Mouse (Mus musculus) thymus, adult 2 months (tissue): Measurements from ENCODE around the gene Cpvl. TPM values are rescaled to one million over a fixed set of nuclear protein-coding genes. Genes with fewer than 3 reads are reported as not detected.

ENCODE experiments used
- DNase-seq: peaks from one replicate; pipeline ENCODE4 v3.0.0; 2021
- H3K27ac ChIP-seq: fragments of 200-500 bp; 2 replicates; pipeline ENCODE4 v1.5.1; 2012; ENCODE audit warnings: low read length, control low read depth; ENCODE audit not compliant: control insufficient read depth, insufficient read depth
- H3K27me3 ChIP-seq: fragments of 200-500 bp; 2 replicates; pipeline ENCODE4 v1.6.1; 2012; ENCODE audit warnings: mild to moderate bottlenecking, low read length, moderate library complexity, mixed read lengths; ENCODE audit not compliant: control insufficient read depth, insufficient read depth
- H3K36me3 ChIP-seq: fragments of 200-500 bp; 2 replicates; pipeline ENCODE4 v1.6.1; 2012; ENCODE audit warnings: mild to moderate bottlenecking, low read length, moderate library complexity; ENCODE audit not compliant: control insufficient read depth, insufficient read depth
- H3K4me1 ChIP-seq: fragments of 200-500 bp; replicated peaks from 2 replicates; pipeline ENCODE4 v1.6.1; 2012; ENCODE audit warnings: low read length; ENCODE audit not compliant: control insufficient read depth, insufficient read depth
- H3K4me3 ChIP-seq: fragments of 200-500 bp; 2 replicates; pipeline ENCODE4 v1.5.1; 2012; ENCODE audit warnings: mild to moderate bottlenecking, low read length, control low read depth, moderate library complexity; ENCODE audit not compliant: control insufficient read depth, insufficient read depth
- CTCF ChIP-seq: fragments of 200-500 bp; IDR thresholded peaks from 2 replicates; pipeline ENCODE4 v1.5.1; 2012; ENCODE audit warnings: mild to moderate bottlenecking, control low read depth, low read length, moderate library complexity, borderline replicate concordance; ENCODE audit not compliant: control insufficient read depth, poor library complexity, insufficient read depth; ENCODE audit errors: extremely low read depth
- POLR2A ChIP-seq: fragments of 200-500 bp; IDR thresholded peaks from 2 replicates; pipeline ENCODE4 v1.6.1; 2012; ENCODE audit warnings: mild to moderate bottlenecking, low read length, control low read depth, moderate library complexity; ENCODE audit not compliant: control insufficient read depth, poor library complexity, insufficient read depth; ENCODE audit errors: extremely low read depth
- WGBS: fragments of 180-500 bp; shearing (Covaris S2); methylation state at CpG from one replicate; pipeline ENCODE4 v1.1.7; 2018; 5-methylcytosine and 5-hydroxymethylcytosine counted together
- polyA plus RNA-seq: library from polyadenylated mRNA; depleted of rRNA; stranded (reverse); fragments of >200 nt; gene quantifications from 2 replicates; pipeline ENCODE4 v1.2.3, GENCODE M21; 2012; rRNA removed

Cpvl gene
- polyA plus RNA-seq, 1 experiment, result not detected

DNA sequence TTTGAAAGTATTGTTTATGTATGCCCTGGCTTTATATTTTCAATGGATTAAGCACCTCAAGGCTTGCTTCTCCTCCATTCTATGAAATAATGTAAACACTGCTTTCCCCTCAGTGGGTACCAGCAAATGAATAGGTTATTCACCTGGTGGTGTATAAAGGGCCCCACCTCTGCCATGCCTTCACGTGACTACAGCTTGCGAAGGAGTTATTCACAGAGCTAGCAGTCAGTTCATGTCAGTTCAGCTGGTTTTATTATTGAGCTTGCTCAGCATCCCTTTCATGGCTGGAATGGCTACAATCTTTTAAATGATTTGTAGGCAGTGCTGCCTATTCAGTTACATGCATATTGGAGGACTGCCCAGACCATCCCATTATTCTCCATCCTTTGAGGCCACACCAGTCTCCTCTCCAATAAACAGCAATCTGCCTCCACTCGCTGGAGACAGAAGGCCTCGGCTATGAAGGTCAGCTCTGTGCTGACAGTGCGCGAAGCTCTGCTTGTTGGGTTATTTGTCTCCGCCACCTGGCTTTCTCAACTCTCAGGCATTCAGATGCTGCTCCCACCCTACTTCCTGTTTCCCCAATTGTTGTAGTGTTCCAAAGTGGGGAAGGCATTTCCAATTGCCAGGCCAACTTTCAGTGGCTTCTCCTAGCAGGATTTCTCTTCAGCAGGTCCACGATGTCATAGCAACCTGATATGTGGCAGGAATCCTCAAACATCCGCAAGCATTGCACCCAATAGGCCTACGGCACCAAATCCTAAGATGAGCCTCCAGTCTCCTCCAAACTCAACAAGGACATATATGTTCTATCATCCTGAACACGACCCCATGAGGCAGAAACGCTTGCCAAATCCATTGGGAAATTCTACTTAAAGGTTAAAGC is 123.3 kb downstream of the Cpvl start:
- no peak for DNase-seq
- Histone ChIP-seq H3K27ac (no peak overlapping the region), H3K4me3 (no peak overlapping the region), H3K36me3 (no peaks in the 10 kb centered on the region), H3K4me1 (no peaks in the 10 kb centered on the region), H3K27me3 (no peaks in the 10 kb centered on the region)
- no peak for TF ChIP-seq POLR2A
- no peak for TF ChIP-seq CTCF
- 93% methylated on average over 12 of the region's 12 CpGs for WGBS

DNA sequence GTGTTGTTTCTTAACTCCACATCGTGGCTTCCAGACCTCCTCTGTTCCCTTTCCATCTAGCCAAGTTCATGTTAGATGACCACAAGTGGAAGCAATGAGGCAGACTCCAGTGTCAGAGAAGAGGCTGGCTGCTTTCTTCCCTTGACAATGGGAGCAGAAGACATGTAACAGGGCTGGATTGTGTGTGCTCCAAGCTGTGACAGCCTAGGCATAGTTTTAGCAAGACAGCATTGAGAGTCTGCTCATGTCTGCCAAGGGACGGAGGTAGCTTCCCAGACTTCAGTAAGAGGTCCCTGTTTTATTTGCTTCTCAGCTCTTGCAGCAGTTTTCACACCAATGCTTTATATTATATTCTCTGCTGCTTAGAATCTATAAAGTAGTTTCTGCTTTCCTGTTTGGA is 124.2 kb downstream of the Cpvl start:
- Histone ChIP-seq H3K4me3 (no peak overlapping the region), H3K27ac (no peak overlapping the region), H3K36me3 (no peaks in the 10 kb centered on the region), H3K27me3 (no peaks in the 10 kb centered on the region), H3K4me1 (no peaks in the 10 kb centered on the region)
- no peak for DNase-seq
- 73% methylated on average over 2 of the region's 2 CpGs for WGBS
- no peak for TF ChIP-seq POLR2A
- no peak for TF ChIP-seq CTCF

DNA sequence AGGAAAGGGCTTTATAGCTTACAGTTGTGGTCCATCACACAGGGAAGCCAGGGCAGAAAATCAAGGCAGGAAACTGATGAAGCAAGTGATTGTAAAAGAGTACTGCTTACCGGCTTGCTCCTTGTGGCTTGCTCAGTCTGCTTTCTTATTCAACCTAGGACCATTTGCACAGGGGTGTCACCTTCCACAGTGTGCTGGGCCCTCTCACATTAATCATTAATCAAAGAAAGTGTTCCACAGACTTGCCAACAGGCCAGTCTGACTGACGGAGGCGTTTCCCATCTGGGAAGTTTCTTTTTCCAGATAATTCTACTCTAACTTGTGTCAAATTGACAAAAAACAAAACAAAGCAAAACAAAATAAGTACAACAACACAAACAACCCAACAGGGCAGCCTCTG is 124.9 kb downstream of the Cpvl start:
- no peaks in the 10 kb centered on the region for H3K4me1 ChIP-seq
- H3K4me3 ChIP-seq, result no peak overlapping the region
- no peak overlapping the region for H3K27ac ChIP-seq
- no peak for DNase-seq
- no peaks in the 10 kb centered on the region for H3K36me3 ChIP-seq
- WGBS, result 90% methylated on average over 3 of the region's 3 CpGs
- H3K27me3 ChIP-seq, result no peaks in the 10 kb centered on the region
- no peak for TF ChIP-seq CTCF
- no peak for TF ChIP-seq POLR2A

DNA sequence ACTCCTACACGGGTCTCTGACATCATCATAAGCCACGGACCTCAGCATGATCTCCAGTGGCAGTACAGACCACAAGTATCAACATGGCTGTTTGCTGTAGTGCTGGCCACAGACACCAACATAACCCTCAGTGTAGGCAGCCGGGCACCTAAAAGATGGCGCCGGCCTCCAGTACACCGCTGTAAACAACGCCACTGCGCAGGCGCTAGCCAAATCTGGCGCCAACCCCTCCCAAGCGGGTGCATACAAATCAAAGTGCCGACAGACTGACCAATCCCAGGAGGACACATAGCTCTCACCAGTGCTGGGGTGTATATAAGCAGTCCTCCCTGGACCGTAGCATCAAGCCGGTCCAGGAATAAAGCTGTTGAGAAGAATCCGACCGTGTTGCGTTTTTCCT is 133.8 kb downstream of the Cpvl start:
- H3K36me3 ChIP-seq, result no peaks in the 10 kb centered on the region
- H3K4me3 ChIP-seq, result no peak overlapping the region
- H3K27ac ChIP-seq, result no peak overlapping the region
- WGBS, result 93% methylated on average over 17 of the region's 17 CpGs
- H3K4me1 ChIP-seq, result no peaks in the 10 kb centered on the region
- no peaks in the 10 kb centered on the region for H3K27me3 ChIP-seq
- no peak for TF ChIP-seq CTCF
- TF ChIP-seq POLR2A, result no peak
- no peak for DNase-seq

DNA sequence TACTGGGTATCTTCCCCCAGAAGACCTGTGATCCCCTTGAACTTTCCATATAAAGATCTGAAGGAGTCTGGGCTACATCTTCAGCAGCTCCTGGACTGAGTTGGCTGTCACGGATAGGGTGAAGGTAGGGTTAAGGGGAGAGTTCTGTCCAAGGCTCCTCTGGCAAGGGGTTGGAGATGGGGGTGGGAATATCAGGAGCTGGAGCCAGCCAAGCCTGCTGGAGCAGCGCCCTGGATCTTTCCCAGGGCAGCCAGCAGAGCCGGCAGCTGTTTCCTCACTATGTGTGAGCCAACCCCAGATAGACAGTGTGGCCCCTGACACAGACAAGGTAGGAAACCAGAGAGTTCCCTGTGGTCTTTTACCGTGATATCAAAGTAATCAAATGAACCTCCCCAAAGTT is 153.3 kb downstream of the Cpvl start:
- no peaks in the 10 kb centered on the region for H3K4me1 ChIP-seq
- H3K36me3 ChIP-seq, result no peaks in the 10 kb centered on the region
- DNase-seq, result no peak
- H3K4me3 ChIP-seq, result no peak overlapping the region
- no peaks in the 10 kb centered on the region; the same call in none of the 2 replicates for H3K27me3 ChIP-seq
- no peak overlapping the region for H3K27ac ChIP-seq
- 60% methylated on average over 4 of the region's 4 CpGs for WGBS
- TF ChIP-seq CTCF, result no peak
- no peak for TF ChIP-seq POLR2A

Other genes with a start within 250 kb of the Cpvl start
- gene Tril, start 157.8 kb downstream of the Cpvl start, polyA plus RNA-seq, result 2.3 and 2.5 TPM in 2 replicates
- gene Chn2, start 60.9 kb upstream of the Cpvl start, polyA plus RNA-seq, result 6.1 and 7.6 TPM in 2 replicates